Mouse (Mus musculus) cerebellum, adult 9-10 months (tissue): ENCODE measurements around the gene Rab40b.
A peak's percentile ranks its signal among the peaks of the same experiment; 100 is the strongest.

Experiments
- DNase-seq: peaks from one replicate; pipeline ENCODE4 v3.0.0; 2022

The Rab40b gene

GRCm38 (mm10) chr11:121387750-121388553 is at the start of gene Rab40b:
Gene Rab40b (minus strand): TSS chr11:121388251.
- peak; percentile 92 for DNase-seq

- no peak for DNase-seq
These were observed 49.2 kb upstream of the Rab40b start for GRCm38 (mm10) chr11:121437236-121437635.

- DNase-seq: peak; percentile 98
These were observed 46.4 kb upstream of the Rab40b start, which contains the start of gene Fn3k for GRCm38 (mm10) chr11:121434156-121435155. Gene Fn3k (plus strand): TSS chr11:121434913.

GRCm38 (mm10) chr11:121433397-121433796 is 45.3 kb upstream of the Rab40b start:
- no peak for DNase-seq

- no peak for DNase-seq
These were observed 33.6 kb upstream of the Rab40b start for GRCm38 (mm10) chr11:121421553-121422173.

- DNase-seq: peak; percentile 100
These were observed 32.9 kb upstream of the Rab40b start, which contains the start of gene Fn3krp for GRCm38 (mm10) chr11:121420830-121421552. Gene Fn3krp (plus strand): TSS chr11:121421401.

GRCm38 (mm10) chr11:121420379-121420778 is 32.3 kb upstream of the Rab40b start:
- DNase-seq: no peak

- no peak for DNase-seq
These were observed 30.9 kb upstream of the Rab40b start for GRCm38 (mm10) chr11:121418932-121419331.

GRCm38 (mm10) chr11:121417971-121418370 is 29.9 kb upstream of the Rab40b start:
- DNase-seq: no peak

- DNase-seq: no peak
These were observed 27.3 kb upstream of the Rab40b start for GRCm38 (mm10) chr11:121415351-121415750.

GRCm38 (mm10) chr11:121414762-121415161 is 26.7 kb upstream of the Rab40b start:
- no peak for DNase-seq

- DNase-seq: no peak
These were observed 19.5 kb upstream of the Rab40b start for GRCm38 (mm10) chr11:121407366-121408155.

GRCm38 (mm10) chr11:121392405-121392804 is 4.4 kb upstream of the Rab40b start:
- no peak for DNase-seq

- no peak for DNase-seq
These were observed 2.7 kb upstream of the Rab40b start for GRCm38 (mm10) chr11:121390793-121391192.

GRCm38 (mm10) chr11:121388554-121388945 is 499 bp upstream of the Rab40b start:
- no peak for DNase-seq

GRCm38 (mm10) chr11:121380294-121380693 is 7.8 kb downstream of the Rab40b start:
- no peak for DNase-seq

- DNase-seq: no peak
These were observed 9.4 kb downstream of the Rab40b start for GRCm38 (mm10) chr11:121378644-121379043.

GRCm38 (mm10) chr11:121373305-121373704 is 14.7 kb downstream of the Rab40b start:
- no peak for DNase-seq

- no peak for DNase-seq
These were observed 17.6 kb downstream of the Rab40b start for GRCm38 (mm10) chr11:121370337-121370994.

GRCm38 (mm10) chr11:121369622-121370021 is 18.4 kb downstream of the Rab40b start:
- no peak for DNase-seq

- DNase-seq: no peak
These were observed 19.3 kb downstream of the Rab40b start for GRCm38 (mm10) chr11:121368731-121369130.
